Mouse (Mus musculus) intestine, postnatal 0 days (tissue): Measurements from ENCODE around the gene Exoc5. TPM values are rescaled to one million over a fixed set of nuclear protein-coding genes. Genes with fewer than 3 reads are reported as not detected.
"Not testable (repeated sequence)": the region's sequence is repeated elsewhere in the genome, so short reads cannot be mapped to it uniquely, and the experiment has no call there.

ENCODE experiments used
- ATAC-seq: fragments of 200-750 bp; cut with Nextera tagmentation; 2 replicates; pipeline ENCODE4 v1.8.0; 2017; ENCODE audit warnings: mild to moderate bottlenecking, moderate TSS enrichment, moderate library complexity
- H3K27ac ChIP-seq: fragments of 300-500 bp; sonication (generic); 2 replicates; pipeline ENCODE4 v1.5.1; 2014; ENCODE audit warnings: mild to moderate bottlenecking, low read depth, low read length, moderate library complexity
- H3K27me3 ChIP-seq: fragments of 300-500 bp; sonication (generic); replicated peaks from 2 replicates; pipeline ENCODE4 v1.6.1; 2014; ENCODE audit warnings: low read length, mixed read lengths; ENCODE audit not compliant: control insufficient read depth, insufficient read depth
- H3K36me3 ChIP-seq: fragments of 300-500 bp; sonication (generic); 2 replicates; pipeline ENCODE4 v1.6.1; 2014; ENCODE audit warnings: mild to moderate bottlenecking, moderate library complexity; ENCODE audit not compliant: control insufficient read depth, insufficient read depth
- H3K4me1 ChIP-seq: fragments of 300-500 bp; sonication (generic); replicated peaks from 2 replicates; pipeline ENCODE4 v1.6.1; 2014; ENCODE audit warnings: antibody characterized with exemption, low read length, mixed read lengths; ENCODE audit not compliant: control insufficient read depth, insufficient read depth
- H3K4me2 ChIP-seq: fragments of 300-500 bp; sonication (generic); replicated peaks from 2 replicates; pipeline ENCODE4 v1.6.1; 2014; ENCODE audit warnings: low read depth, mild to moderate bottlenecking, moderate library complexity
- H3K4me3 ChIP-seq: fragments of 300-500 bp; sonication (generic); 2 replicates; pipeline ENCODE4 v1.5.1; 2014; ENCODE audit warnings: low read depth, low read length
- H3K9ac ChIP-seq: fragments of 300-500 bp; sonication (generic); 2 replicates; pipeline ENCODE4 v1.6.1; 2014; ENCODE audit warnings: mild to moderate bottlenecking, low read depth, low read length
- H3K9me3 ChIP-seq: fragments of 300-500 bp; sonication (generic); 2 replicates; pipeline ENCODE4 v1.6.1; 2016; ENCODE audit warnings: mixed run types; ENCODE audit not compliant: control insufficient read depth
- CTCF ChIP-seq: sonication (generic); IDR thresholded peaks from 2 replicates; pipeline ENCODE4 v1.5.1; 2016; ENCODE audit warnings: low read depth, mild to moderate bottlenecking, control low read depth, antibody characterized with exemption, moderate library complexity
- WGBS: fragments of 180-500 bp; shearing (Covaris S2); extraction: QIAGEN DNeasy Blood & Tissue Kit; methylation state at CpG from one replicate; pipeline ENCODE4 v1.1.7; 2014; 5-methylcytosine and 5-hydroxymethylcytosine counted together
- polyA plus RNA-seq: library from polyadenylated mRNA; unstranded; fragments of >200 nt; fragmentation: Nextera tagmentation; extraction: Ambion mirVana; gene quantifications from 2 replicates; pipeline ENCODE4 v1.2.1, GENCODE M21; 2015

Gene Exoc5
- 24.7 and 26.7 TPM in 2 replicates for polyA plus RNA-seq

DNA sequence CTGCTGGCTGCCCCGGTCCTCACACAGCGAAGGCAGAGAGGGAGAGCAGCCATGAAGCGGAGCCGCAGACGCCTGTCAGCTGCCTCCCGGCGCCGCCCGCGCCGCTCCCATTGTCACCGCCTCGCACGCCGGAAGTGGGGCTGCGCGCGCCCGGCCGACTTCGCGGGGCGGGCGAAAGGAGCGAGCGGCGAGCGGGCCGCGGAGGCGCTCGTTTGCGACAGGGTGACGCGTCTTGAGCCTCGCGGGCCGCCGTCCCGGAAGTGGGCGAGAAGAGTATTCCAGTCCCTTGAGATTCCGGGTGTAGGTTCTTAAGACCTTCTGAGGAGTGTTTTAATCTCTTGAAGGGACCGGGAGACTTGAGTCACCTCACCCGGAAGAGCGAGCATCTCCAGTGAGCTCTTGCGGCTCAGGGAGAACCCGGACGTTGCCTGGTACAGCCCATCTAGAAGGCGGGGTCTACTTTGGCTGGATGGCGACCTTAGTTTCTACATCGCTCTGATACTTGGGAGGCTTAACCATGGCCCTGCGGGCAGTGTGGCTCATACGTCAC lies at the start of gene Exoc5:
TSS of gene Exoc5 (minus strand) at position 380 of the 550 bp plus-strand sequence.
- H3K27me3 ChIP-seq: no peaks in the 10 kb centered on the region
- peak within 1 kb of the TSS; percentile 93 for H3K4me3 ChIP-seq
- peak within 1 kb of the TSS; percentile 99 for H3K27ac ChIP-seq
- no peaks in the 10 kb centered on the region for H3K9me3 ChIP-seq
- H3K9ac ChIP-seq: peak within 1 kb of the TSS; percentile 95
- under 1% methylated on average over 44 of the region's 53 CpGs for WGBS
- no peak for TF ChIP-seq CTCF
- ATAC-seq: peak; percentile 96
- H3K4me1 ChIP-seq: no peaks in the 10 kb centered on the region
- H3K36me3 ChIP-seq: no peaks in the 10 kb centered on the region
- peak within 1 kb of the TSS; percentile 78 for H3K4me2 ChIP-seq

GRCm38 (mm10) chr14:49091755-49092154 lies 25.3 kb upstream of the Exoc5 start:
- H3K4me3 ChIP-seq, H3K9me3 ChIP-seq, H3K27me3 ChIP-seq, H3K9ac ChIP-seq, H3K4me1 ChIP-seq, H3K4me2 ChIP-seq, H3K36me3 ChIP-seq, ATAC-seq, H3K27ac ChIP-seq: not testable (repeated sequence)
- TF ChIP-seq CTCF: peak; percentile 30
- WGBS: 47% methylated on average over 1 of the region's 1 CpGs

GRCm38 (mm10) chr14:49091277-49091676 lies 24.8 kb upstream of the Exoc5 start:
- ATAC-seq: no peak
- Histone ChIP-seq H3K4me2 (no peak overlapping the region), H3K9me3 (no peaks in the 10 kb centered on the region), H3K9ac (no peak overlapping the region), H3K27ac (no peak overlapping the region), H3K4me3 (no peak overlapping the region), H3K27me3 (no peaks in the 10 kb centered on the region), H3K4me1 (0 out of 2 replicates have a peak, but pooled peaks cover 3% of the 10 kb centered on the region), H3K36me3 (peaks cover 7% of the 10 kb centered on the region; the same call in 1 of the 2 replicates)
- 97% methylated on average over 4 of the region's 4 CpGs for WGBS
- TF ChIP-seq CTCF: no peak

DNA sequence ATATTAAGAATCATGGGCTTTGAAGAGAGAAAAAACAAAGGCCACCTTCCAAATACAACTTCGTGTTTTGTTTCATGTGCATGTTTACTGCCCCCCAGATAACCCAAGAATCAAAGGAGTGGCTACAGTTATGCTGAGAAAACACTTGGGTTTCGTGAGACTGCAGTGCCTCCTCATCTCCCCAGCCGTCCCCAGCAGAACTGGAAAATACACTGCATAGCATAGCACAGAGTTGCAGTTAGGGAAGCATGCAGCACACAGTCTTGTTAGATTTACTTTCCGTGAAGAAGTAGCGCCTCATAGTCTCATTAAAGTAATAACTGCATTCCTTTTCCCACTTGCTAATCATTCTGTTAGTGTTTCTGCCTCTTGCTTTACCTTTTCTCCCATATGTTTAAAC lies 23.6 kb upstream of the Exoc5 start:
- Histone ChIP-seq H3K27ac (no peak overlapping the region), H3K9ac (no peak overlapping the region), H3K4me1 (0 out of 2 replicates have a peak, but pooled peaks cover 3% of the 10 kb centered on the region), H3K36me3 (peaks cover 9% of the 10 kb centered on the region; the same call in 1 of the 2 replicates), H3K27me3 (no peaks in the 10 kb centered on the region), H3K9me3 (no peaks in the 10 kb centered on the region), H3K4me2 (no peak overlapping the region), H3K4me3 (no peak overlapping the region)
- TF ChIP-seq CTCF: no peak
- WGBS: 66% methylated on average over 5 of the region's 5 CpGs
- no peak for ATAC-seq

- no peak overlapping the region for H3K4me2 ChIP-seq
- H3K4me1 ChIP-seq: 0 out of 2 replicates have a peak, but pooled peaks cover 3% of the 10 kb centered on the region
- peaks cover 10% of the 10 kb centered on the region; the same call in 1 of the 2 replicates for H3K36me3 ChIP-seq
- no peaks in the 10 kb centered on the region for H3K27me3 ChIP-seq
- no peak overlapping the region for H3K9ac ChIP-seq
- TF ChIP-seq CTCF: no peak
- H3K27ac ChIP-seq: no peak overlapping the region
- 32% methylated on average over 6 of the region's 6 CpGs for WGBS
- H3K4me3 ChIP-seq: no peak overlapping the region
- H3K9me3 ChIP-seq: no peaks in the 10 kb centered on the region
- no peak for ATAC-seq
Observed at GRCm38 (mm10) chr14:49089461-49090058, 23.1 kb upstream of the Exoc5 start.

DNA sequence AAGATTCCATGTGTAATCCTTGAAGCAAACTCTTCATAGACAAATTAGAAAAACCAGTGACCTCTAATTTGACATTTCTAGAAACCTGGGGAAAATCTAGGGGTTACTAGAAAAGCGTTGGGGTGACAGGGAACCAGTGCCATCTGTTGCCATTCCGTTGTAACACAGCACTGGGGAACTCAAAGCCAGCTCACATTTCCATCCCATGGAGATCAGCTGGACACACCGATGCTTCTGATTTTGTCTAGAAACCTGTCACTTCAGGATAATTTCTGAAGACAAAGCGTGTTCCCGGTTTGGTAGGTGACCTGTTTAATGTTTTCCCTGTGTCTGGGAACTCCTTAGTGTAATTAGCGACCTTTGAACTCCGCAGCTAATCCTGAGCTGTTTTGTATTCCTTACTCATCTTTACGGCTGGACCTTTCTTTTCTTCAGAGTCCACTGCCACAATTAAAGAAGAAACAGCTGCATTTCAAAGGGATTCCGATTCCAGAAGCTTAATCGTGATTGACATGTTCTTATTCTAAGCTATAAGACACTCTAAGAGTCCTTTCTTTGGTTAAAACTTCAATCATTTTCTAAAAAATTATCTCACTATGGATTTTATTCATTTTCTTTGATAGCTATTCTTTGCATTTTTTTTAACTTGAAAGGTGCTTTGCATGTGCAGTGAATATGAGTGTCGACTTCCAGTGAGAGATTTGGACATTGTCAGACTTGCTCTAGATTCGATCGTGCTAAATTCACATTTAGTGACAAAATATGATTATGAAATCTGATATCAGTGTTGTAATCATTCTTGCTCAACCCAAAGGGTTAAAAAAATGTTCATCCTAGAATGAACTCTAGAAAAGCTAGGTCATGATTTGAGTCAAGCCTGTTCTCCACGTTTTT lies 21.9 kb upstream of the Exoc5 start:
- TF ChIP-seq CTCF: peak; percentile 10; the same call in 1 of the 2 replicates
- H3K4me3 ChIP-seq: no peak overlapping the region
- no peak overlapping the region for H3K9ac ChIP-seq
- H3K9me3 ChIP-seq: no peaks in the 10 kb centered on the region
- WGBS: 49% methylated on average over 14 of the region's 14 CpGs
- 0 out of 2 replicates have a peak, but pooled peaks cover 3% of the 10 kb centered on the region for H3K4me1 ChIP-seq
- H3K4me2 ChIP-seq: no peak overlapping the region
- H3K27me3 ChIP-seq: no peaks in the 10 kb centered on the region
- ATAC-seq: no peak
- H3K36me3 ChIP-seq: peaks cover 10% of the 10 kb centered on the region; the same call in 1 of the 2 replicates
- H3K27ac ChIP-seq: no peak overlapping the region
